Mouse (Mus musculus) T-cell, adult 2 months (primary cell): Measurements from ENCODE around the gene Oat.

ENCODE experiments used
- DNase-seq: peaks from one replicate; pipeline ENCODE4 v3.0.0; 2022; ENCODE audit warnings: low spot score

Gene Oat

DNA sequence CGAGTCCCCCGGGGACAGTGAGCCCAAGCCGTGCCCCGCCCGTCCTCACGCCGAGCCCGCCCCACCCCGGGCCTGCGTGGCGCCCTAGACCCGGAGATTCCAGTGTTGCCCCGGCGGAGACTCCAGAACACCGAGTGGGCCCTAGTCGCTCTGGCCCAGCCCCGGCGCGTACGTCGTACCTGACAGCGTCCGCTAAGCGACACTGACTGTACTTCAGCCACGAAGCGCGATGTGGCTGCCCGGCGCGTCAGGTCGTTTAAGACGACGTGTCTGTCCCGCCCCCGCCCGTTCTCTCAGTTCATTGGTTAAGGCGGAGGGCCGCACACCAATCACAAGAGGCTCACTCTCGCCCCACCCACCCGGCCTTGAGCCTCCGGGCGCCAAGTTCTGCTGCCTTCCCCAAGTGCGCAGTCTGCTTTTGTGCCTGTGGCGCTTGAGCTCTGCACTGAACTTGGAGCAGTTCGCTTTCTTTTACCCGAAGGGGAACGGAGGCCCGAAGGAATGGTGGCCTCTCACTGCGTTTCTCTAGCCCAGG, at the start of gene Oat:
TSS of gene Oat (minus strand) at position 283 of the 535 bp plus-strand sequence.
- peak; percentile 94 for DNase-seq

DNA sequence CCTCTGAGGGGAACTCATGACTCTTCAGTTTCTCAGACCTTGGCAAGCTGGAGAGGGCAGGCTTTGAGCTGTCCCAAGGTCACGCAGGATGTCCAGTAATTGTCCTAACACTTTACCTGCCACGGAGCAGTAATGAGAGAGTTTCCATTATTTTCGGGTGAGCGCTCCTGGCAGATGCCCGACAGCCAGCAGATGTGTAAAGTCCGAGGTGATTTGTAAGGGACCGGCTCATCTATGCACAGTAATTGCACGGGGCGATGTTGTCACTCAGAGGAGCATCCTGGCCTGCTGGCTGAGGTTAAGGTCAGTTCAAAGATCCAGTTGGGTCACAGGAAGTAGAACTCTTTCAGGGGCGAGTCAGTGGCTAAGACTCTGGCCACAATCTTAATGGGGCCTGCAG, 48.0 kb upstream of the Oat start:
- no peak for DNase-seq

DNA sequence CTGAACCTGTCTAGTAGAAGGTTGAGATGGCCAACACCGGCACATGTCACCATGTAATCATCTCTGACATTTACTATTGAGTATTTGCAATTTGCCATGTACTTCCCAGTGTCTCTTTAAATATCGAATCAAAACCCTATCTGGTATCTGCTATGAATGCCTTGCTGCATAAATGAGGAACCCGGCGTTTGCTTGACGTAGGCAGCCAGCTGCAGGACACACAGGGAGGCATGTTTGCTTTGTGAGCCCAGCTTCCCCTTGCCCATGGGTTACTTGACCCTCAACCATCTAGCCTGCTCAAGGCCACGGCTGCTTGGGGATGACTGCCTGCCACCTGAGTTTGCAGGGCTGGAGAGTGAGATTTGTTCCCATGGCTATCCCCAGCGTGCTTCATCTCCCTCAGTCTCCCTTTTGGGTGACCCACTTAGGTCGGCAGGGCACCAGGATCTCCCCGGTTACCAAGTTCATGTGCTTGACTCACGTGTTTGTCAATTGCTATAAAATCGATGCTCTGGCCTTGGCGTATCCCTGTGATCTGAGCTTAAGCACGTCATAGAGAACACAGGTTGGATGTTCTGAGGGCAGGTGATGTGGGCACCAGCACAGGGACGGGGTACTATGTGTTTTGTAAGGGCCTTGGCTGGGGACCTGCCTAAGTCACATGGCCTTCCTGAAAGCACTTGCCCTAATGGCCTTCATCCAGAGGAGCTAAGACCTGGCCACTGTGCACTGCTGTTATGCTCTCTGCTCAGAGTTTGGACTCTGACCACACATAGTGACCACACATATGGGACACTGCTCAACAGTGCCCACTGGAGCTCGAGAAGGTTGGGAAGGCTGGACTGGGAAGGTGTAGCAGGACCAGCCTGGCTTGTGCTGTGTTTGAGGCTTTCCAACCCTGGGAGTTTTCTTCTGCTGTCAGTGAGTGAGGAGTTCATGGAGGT, 44.0 kb upstream of the Oat start:
- no peak for DNase-seq

DNA sequence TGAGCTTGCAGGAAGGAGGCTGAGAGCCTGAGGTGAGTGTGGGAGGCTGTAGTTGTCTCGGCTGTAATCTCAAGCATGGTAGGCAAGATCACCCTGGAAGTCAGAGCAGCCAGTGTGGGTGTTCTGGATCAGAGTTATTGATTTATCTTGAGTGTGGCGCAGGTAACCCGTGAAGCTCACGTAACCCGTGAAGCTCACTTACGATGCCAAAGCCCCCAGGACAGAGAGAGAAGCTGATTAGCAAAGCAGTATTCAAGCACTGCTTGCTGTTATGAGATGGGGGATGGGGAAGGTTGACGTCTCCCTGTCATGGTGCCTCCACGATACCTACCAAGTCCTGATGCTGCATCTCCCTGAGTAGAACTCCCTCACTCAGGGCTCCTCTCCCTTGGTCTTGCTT, 43.4 kb upstream of the Oat start:
- DNase-seq: no peak

DNA sequence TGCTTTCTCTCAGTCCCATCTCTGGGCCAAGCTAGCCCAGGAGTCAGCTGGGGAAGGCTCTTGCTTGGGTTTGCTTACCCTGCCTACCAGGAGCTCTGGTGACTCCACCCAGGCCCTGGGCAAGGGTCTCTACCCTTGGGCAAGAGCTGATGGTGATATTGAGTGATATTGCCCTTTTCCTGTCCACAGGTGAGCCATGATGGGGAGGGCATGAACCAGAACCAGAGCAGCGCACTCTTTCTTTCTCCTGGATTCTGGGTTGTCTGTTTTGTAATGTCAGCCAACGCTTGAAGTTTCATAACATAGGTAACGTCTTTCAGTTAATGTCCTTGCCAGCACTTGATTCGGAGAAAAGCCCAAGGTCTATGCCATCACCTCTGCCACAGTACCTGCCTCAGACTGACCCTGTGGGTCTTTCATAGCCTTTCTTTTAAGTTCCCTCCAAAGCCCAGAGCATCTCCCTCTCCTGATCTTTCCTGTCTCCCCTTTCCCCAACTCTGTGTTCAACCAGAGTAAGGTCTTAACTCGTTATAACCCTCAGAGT, 40.9 kb upstream of the Oat start:
- DNase-seq: no peak

DNA sequence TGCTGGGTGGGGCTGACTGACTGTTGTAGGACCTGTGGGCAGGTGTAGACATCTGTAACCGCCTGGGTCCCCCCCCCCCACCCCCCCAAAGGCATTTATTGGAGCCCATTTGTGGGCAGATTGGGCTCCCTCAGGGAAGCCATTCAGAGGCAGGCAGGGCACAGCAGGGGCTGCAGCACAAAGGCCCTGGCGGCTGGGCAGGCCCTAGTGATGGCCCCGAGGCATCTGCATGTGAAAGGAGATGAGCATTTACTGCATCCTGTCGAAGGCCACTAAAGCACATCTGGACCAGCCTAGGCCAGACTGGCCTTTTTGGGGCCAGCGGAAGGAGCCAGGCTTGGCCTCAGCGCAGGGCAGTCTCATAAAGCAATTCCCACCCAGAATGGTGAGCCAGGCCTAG, 40.2 kb upstream of the Oat start:
- DNase-seq: no peak

DNA sequence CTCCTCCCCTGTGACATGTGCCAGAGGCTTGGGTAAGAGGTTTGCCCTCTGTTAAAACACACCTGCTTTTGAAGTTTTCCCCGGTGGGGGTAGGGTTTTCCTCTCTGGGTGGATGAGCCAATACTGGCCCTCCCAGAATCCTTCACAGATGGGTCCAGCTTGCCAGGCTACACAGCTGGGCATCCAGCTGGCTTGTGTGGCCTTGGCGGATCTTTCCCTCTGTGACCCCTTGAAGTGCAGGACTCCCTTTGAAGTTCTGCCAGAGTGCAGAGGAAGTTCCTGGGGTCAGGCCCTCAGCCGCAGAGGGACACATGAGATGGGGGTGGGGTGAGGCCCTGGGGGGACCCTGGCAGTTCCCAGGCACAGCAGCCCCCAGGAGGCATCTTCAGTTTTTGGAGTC, 39.1 kb upstream of the Oat start:
- DNase-seq: no peak

DNA sequence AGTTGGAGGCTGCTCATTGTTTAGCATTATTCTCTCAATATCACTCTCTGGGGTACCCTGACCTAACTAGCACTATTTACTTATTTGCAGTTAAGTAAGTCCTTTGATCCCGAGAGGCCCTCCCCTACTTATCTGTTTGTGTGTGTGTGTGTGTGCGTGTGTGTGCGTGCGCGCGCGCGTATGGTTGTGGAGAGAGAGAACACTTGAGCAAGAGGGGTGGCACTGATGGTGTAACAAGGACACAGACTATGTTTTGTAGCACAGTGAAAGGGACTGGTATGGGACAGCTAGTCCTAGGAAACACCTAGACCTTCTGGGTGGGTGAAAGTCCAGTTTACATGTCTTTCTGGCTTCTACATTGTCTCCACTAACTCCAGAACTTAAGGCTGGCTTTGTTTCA, 35.3 kb upstream of the Oat start:
- DNase-seq: no peak

DNA sequence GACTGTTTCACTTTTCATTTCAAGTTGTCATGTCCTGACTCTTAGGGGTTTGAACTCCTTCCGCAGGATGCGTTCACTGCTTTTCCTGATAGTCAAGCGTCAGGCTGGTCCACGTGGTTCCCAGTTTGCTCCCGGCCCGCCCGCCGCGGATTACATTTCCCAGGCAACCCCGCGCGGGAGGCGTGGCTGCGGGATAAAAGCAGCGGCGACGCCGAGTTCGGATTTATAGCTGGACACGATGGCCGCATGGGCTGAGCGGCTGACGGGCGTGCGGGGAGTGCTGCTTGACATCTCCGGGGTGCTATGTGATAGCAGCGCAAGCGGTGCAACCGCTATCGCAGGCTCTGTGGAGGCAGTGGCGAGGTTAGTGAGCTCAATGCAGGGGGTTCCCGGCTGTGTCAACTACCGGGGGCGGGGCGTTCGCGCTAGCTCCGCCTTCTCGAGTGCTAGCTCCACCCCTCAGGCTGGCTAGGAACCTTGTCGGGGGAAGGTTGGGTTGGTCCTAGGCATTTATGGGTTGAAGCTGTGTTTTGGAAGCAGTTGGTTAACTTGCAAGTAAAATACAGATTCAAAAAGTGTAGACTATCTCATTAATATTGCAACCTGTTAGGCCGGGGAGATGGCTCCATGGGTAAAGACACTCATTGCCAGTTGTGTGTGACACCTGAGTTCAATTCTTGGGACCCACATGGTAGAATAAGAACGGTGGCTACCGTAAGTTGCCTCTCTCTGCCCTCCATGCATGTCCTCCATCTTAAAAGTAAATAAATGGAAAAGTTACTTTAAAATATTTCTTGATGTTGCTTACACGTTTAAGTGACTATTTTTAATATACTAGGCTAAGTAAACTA, 34.5 kb upstream of the Oat start, which contains the start of gene Lhpp:
TSS of gene Lhpp (plus strand) at position 171 of the 851 bp plus-strand sequence.
- peak; percentile 83 for DNase-seq

DNA sequence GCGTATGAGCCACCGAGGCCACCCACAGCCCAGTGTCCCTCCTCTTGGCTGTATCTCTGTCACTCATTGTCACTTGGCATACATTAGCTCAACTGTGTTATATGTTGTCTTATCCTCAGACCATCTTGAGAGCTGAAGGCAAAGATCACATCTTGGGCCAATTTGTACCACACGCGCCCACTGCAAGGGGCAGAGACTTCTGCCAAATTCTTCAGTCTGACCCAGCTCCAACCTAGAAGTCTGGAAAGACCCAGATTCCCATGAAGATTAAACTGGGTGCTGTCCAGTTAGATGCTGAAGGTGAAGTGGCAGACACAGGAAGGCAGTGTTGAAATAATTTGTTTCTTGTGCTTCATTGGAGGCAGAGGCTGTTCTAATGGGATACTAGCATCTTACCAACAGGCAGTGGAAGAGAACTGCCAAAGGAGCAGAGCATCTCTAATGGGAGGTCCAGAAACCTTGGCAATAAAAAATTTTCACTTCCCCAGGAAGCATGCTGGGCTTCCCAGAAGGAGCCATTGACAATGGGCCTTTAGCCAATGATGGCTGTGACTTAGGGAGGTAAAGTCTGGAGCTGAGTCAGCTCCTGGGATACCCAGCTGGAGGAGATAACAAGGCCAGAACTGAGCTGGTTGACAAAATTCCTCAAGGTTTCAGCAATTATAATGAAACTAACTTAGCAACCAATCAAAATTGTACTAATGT, 32.3 kb upstream of the Oat start:
- DNase-seq: no peak

DNA sequence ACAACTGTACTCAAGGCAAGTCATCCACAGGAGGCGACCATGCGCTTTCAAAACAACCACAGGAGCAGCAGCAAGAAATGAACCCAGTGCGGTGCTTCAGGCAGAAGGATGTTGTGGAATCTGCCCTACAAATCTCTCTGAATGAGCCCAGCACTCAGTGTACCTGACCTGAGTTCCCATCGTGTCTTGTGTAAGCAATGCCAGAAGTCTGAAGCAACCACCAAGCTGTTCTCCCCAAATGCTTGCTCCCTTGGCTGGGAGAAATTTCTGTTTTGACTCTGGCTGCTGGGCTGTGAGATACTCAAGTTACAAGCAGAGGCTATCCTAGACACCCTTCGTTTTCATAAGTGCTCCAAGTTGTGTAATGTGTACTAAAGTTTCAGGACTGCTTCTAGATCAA, 29.5 kb upstream of the Oat start:
- DNase-seq: no peak

DNA sequence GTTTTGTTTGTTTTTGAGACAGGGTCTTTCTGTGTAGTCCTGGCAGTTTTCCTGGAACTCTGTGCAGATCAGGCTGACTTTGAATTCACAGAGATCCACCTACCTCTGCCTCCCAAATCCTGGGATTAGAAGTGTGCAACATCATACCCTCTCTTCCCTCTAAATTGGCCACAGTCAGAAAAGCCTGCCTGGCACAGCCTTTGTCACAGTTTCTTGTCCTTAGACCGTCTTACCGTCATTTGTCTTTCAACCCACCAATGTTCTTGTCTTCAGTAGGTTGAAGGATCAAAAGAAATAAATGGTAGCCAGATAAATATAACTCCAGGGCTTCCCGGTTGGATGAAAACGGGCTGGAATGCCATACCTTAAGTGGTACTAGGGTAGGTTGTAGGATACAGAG, 28.5 kb upstream of the Oat start:
- no peak for DNase-seq

DNA sequence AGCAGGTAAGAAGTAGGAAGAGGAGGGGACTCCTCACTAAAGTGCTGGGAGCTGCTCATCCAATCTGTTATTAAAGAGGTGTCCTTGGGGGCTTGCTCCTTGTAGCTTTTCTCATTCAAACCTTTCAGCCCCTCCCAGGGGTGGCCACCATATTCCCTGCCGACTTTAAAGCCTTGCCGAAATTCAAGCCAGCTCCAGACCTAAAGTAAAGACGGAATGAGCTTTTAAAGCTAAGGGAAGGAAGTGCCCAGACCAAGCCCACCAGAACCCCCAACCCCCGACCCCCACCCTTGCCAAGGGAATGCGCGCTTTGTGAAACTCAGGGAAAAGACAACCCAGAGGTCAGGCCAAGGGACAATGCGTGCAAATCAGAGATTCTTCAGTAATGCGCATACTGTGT, 24.7 kb upstream of the Oat start:
- no peak for DNase-seq

DNA sequence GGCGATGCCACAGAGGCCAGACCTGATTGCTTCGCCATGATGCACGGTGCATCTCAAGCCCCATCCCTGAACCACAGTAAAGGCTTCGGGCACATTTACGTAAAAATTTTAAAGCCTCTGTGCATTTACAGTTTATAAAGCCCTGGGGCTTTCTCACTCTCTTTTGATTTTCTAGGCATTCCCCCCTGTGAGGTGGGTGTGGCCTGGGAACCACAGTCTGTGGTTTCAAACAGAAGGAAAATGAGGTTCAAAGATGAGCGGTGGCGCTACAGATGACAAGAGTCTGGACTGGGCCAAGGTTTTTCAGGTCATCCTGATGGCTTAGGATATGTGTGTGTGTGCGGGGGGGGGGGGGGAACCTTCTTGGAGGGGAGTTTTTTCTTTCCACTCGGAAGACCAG, 23.8 kb upstream of the Oat start:
- DNase-seq: peak; percentile 43

DNA sequence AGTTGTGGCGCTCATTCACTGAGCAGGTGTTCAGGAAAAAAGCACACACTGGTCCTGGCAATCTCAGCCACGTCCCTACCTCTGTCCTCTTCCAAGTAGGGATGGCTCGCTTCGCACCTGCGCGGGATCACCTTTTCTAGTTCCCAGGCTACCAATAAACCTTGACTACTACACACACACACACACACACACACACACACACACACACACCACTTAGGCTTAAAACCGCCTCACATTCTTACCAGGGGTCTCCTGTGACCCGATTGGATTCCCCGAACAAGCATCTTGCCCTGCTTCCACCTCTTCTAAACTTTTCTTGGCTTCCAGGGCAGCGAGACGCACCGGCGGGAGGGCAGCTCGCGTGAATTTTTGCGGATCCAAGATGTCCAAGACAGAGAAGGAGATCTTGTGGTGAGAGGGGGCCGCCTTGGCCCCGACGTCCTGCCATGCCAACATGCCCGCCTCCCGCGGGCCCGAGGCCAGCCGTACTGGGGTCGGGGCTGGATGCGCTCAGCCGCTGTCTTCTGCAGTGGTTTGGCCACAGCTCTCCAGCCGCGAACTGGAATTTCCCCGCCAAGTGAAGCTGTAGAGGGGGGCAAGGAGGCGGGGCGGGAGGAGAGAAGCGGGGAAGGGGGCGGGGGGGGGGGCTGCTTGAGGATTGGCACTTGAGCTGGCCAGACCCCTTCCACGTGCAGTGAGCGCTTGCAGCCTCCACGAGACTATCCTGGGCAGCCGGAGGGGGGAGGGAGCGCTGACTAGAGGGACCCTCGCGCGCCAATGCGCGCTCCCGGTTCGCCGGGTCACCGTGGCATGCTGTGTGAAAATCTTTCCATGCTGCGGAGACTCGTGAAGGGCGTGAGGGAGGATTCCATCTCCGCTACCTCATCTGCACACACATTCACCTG, 23.1 kb upstream of the Oat start, which contains the start of gene Nkx1-2:
TSS of gene Nkx1-2 (minus strand) at position 567 of the 905 bp plus-strand sequence.
- no peak for DNase-seq

DNA sequence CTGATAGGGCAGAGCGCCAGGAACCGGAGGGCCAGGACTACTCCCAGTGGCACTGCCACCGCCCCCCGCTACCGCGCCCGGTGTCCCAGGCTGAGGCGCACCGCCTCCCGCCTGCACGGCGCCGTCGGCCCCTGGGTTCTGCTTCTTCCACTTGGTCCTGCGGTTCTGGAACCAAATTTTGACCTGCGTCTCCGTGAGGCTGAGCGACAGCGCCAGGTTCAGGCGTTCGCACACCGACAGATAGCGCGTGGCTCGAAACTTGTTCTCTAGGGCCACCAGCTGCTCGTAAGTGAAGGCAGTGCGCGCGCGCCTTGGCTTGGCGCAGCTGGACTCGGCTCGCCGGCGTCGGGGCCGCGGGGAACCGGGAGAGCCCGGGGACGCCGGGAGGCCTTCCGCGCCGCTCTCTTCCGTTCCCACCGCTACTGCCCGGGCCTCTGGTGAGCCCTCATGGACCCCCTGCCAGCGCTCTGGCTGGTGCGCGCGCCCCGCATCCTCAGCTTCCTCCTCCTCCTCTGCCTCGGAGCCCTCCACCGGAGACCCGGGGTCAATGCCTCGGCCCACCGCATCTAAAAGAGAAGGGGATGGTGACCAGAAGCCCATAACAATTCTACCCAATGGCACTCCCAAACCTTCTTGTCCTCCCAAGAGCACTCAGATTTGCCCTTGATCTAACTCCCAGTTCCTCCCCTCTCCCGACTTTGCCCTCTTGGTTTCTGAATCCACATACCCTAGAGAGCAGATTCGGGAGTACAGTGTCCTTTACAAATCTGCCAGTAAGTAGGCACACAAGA, 21.2 kb upstream of the Oat start:
- DNase-seq: no peak

DNA sequence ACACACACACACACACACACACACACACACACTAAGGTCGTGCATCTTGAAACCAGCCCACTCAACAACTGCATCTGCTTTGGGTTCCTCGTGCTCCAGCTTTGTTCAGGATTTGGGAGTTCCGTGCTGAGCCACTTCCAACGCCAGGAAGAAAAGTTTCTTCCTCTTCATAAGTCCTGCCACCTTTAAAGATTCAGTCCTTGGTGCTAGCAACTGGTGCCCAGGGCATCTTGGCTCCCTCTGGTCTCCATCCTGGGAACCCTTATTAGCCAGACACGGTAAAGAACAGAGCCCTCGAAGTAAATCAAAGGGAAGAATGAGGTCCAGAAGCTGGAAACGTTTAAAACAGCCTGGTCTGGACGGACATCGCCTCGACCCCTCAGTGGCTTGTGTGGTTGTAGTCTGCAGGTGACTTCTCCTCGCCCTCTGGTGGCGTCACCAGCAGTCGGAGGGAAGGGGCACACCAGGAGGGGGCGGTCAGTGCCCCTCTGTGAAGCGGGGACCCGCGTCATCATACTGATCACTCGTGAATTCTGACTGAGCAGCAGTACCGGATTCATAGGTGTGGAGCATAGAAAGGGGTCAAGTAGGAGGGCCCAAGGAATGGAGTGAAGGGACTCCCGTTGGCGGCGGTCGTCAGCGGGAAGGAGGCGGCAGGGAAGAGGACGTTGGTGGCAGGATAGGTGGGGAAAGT, 20.5 kb upstream of the Oat start:
- DNase-seq: no peak

DNA sequence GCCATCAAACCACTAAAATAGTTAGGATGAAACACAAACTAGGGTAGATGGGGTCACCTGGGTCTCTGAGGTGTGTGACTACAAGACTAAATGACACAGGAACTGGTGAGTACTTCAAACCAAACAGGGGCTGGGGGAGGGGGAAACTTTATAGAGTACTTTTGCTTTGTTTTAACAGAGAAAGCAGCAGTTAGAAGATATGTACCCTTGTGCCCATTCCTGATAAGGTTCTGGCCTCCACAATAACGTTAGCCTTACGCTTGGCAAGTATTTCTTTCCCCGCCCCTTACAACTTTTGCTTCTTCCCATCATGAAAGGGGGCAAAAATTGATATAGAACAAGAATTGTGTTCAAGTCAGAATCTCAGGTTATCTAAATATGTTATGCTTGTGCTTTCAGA, 19.6 kb upstream of the Oat start:
- no peak for DNase-seq

DNA sequence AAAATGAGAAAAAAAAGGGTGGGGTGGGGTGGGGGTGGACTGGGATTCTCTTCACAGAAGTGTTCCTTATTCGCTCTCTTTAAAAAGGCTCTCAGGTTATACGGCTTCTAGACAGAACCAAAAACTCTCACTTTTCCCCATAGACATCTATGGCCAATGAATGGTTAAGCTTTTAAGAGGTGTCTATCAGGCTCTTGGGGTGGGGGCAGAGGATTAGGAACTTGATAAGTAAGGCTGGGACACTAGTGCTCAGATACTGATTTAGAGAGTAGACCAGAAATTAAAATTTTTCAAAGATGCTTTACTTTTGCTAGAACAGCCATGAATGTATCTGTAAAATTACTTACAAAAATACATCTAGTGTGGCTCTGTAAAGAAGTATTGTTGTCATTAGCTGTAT, 18.1 kb upstream of the Oat start:
- no peak for DNase-seq
